ENCODE assay signal across 11 mouse cellular contexts in genomic region chr7:25151009-25151408, GRCm38 (mm10). TPM values are rescaled to one million over a fixed set of nuclear protein-coding genes. Genes with fewer than 3 reads are reported as not detected.
A peak's percentile ranks its signal among the peaks of the same experiment; 100 is the strongest.
DNase-seq lines count a peak whose midpoint lies in the region; ATAC-seq and TF ChIP-seq lines count a peak whose summit lies in the region.
"Had no signal": no experiment of that assay in that cellular context is flagged by ENCODE, and none has a peak within 500 bp of the region (broad histone marks: within the 10 kb centered on the region; RNA-seq: fewer than 3 reads in every experiment).

No protein-coding gene starts in this region.

- in situ Hi-C loops in ES-E14 (cut with MboI; ENCODE audit: low sequenced_read_pairs in 2 of 2, unreplicated experiment in 2 of 2) = no loop called here

- 0 out of 2 replicates have a peak overlapping the region, but pooled peaks have one; percentile 4 for H3K9ac ChIP-seq in ES-E14 (ENCODE audit: insufficient read depth, low read depth, low read length, poor library complexity, severe bottlenecking)
- H3K9ac ChIP-seq in embryonic facial prominence, embryonic 11.5 days (replicated peaks; ENCODE audit: low read length) = peak overlapping the region; percentile 5; the same call in 1 of the 2 replicates
- H3K9ac ChIP-seq in hindbrain, embryonic 13.5 days = peak overlapping the region; percentile 75
- H3K9ac ChIP-seq in midbrain, embryonic 14.5 days (replicated peaks; ENCODE audit: low read length) = peak overlapping the region; percentile 52
- H3K9ac ChIP-seq: embryonic facial prominence, embryonic 15.5 days; liver, embryonic 14.5 days had no signal

- no peak overlapping the region for H3K4me3 ChIP-seq in ES-E14 (ENCODE audit: insufficient read depth in 1 of 2, low read depth in 1 of 2, low read length in 2 of 2, poor library complexity in 1 of 2, severe bottlenecking in 1 of 2)
- H3K4me3 ChIP-seq in embryonic facial prominence, embryonic 11.5 days (ENCODE audit: low read depth, low read length) = no peak overlapping the region
- H3K4me3 ChIP-seq in hindbrain, embryonic 13.5 days = no peak overlapping the region
- H3K4me3 ChIP-seq in midbrain, embryonic 14.5 days (replicated peaks; ENCODE audit: low read depth, low read length) = no peak overlapping the region; the same call in 1 of the 2 replicates
- H3K4me3 ChIP-seq: embryonic facial prominence, embryonic 15.5 days had no signal

- H3K4me2 ChIP-seq in embryonic facial prominence, embryonic 11.5 days (ENCODE audit: low read depth, low read length) = peak overlapping the region; percentile 24; the same call in 1 of the 2 replicates
- peak overlapping the region; percentile 48 for H3K4me2 ChIP-seq in hindbrain, embryonic 13.5 days
- H3K4me2 ChIP-seq in midbrain, embryonic 14.5 days (ENCODE audit: low read length) = peak overlapping the region; percentile 46
- H3K4me2 ChIP-seq: embryonic facial prominence, embryonic 15.5 days had no signal

- peak; percentile 71 for ATAC-seq in embryonic facial prominence, embryonic 11.5 days (replicated peaks; ENCODE audit: insufficient number of reproducible peaks, low FRiP score, low TSS enrichment, low read depth)
- peak; percentile 9; the same call in 1 of the 2 replicates for ATAC-seq in hindbrain, embryonic 13.5 days (ENCODE audit: low FRiP score)
- peak; percentile 36 for ATAC-seq in midbrain, embryonic 14.5 days (ENCODE audit: low FRiP score, low TSS enrichment)

- DNase-seq in ES-E14 (ENCODE audit: low read depth, low spot score) = no peak
- DNase-seq in embryonic facial prominence, embryonic 11.5 days (ENCODE audit: low spot score) = peak; percentile 12
- peak; percentile 31 for DNase-seq in midbrain, embryonic 14.5 days
- DNase-seq in spleen, postnatal 4 days (ENCODE audit: low spot score in 2 of 2) = no peak
- DNase-seq in layer of hippocampus, adult 11-12 months (ENCODE audit: low spot score) = no peak
- no peak for DNase-seq in testis, postnatal 10 days (ENCODE audit: low spot score)
- no peak for DNase-seq in lung, postnatal 36 days
- DNase-seq: gastrocnemius, postnatal 14 days had no signal

- H3K36me3 ChIP-seq in ES-E14 (ENCODE audit: control insufficient read depth, insufficient read depth, low read length, poor library complexity, severe bottlenecking) = no peaks in the 10 kb centered on the region
- H3K36me3 ChIP-seq in embryonic facial prominence, embryonic 11.5 days (replicated peaks; ENCODE audit: control insufficient read depth, insufficient read depth, low read depth, low read length) = no peaks in the 10 kb centered on the region
- H3K36me3 ChIP-seq in hindbrain, embryonic 13.5 days = no peaks in the 10 kb centered on the region
- no peaks in the 10 kb centered on the region for H3K36me3 ChIP-seq in midbrain, embryonic 14.5 days (ENCODE audit: control insufficient read depth, insufficient read depth, low read length)
- H3K36me3 ChIP-seq: embryonic facial prominence, embryonic 15.5 days had no signal

- H3K27ac ChIP-seq in ES-E14 (ENCODE audit: insufficient read depth, low read depth, low read length, poor library complexity, severe bottlenecking) = no peak overlapping the region; the same call in 1 of the 2 replicates
- H3K27ac ChIP-seq in embryonic facial prominence, embryonic 11.5 days (replicated peaks; ENCODE audit: low read depth, low read length) = 0 out of 2 replicates have a peak overlapping the region, but pooled peaks have one; percentile 16
- H3K27ac ChIP-seq in hindbrain, embryonic 13.5 days = peak overlapping the region; percentile 94
- peak overlapping the region; percentile 94 for H3K27ac ChIP-seq in midbrain, embryonic 14.5 days (replicated peaks; ENCODE audit: low read depth, low read length)
- H3K27ac ChIP-seq: embryonic facial prominence, embryonic 15.5 days; liver, embryonic 14.5 days had no signal

- peaks cover 4 to 46% of the 10 kb centered on the region in 2 experiments; a peak in 2 of 4 replicates for H3K4me1 ChIP-seq in ES-E14 (ENCODE audit: control insufficient read depth in 2 of 2, insufficient read depth in 2 of 2, low read length in 2 of 2, poor library complexity in 1 of 2)
- peaks cover 20% of the 10 kb centered on the region for H3K4me1 ChIP-seq in embryonic facial prominence, embryonic 11.5 days (ENCODE audit: control insufficient read depth, insufficient read depth, low read length)
- H3K4me1 ChIP-seq in hindbrain, embryonic 13.5 days (replicated peaks) = peaks cover 70% of the 10 kb centered on the region
- H3K4me1 ChIP-seq in midbrain, embryonic 14.5 days (ENCODE audit: control insufficient read depth, insufficient read depth, low read length) = peaks cover 65% of the 10 kb centered on the region

- H3K27me3 ChIP-seq in embryonic facial prominence, embryonic 11.5 days (ENCODE audit: control insufficient read depth, insufficient read depth, low read length) = peaks cover 3% of the 10 kb centered on the region; the same call in 1 of the 2 replicates
- peaks cover 9% of the 10 kb centered on the region; the same call in 1 of the 2 replicates for H3K27me3 ChIP-seq in hindbrain, embryonic 13.5 days
- no peaks in the 10 kb centered on the region for H3K27me3 ChIP-seq in midbrain, embryonic 14.5 days (ENCODE audit: control insufficient read depth, insufficient read depth, low read length)

- 4% methylated on average over 7 of the region's 7 CpGs for WGBS in embryonic facial prominence, embryonic 11.5 days
- 5% methylated on average over 7 of the region's 7 CpGs for WGBS in hindbrain, embryonic 13.5 days
- WGBS in midbrain, embryonic 14.5 days = 2% methylated on average over 7 of the region's 7 CpGs

- no peaks in the 10 kb centered on the region for H3K9me3 ChIP-seq in ES-E14 (ENCODE audit: control insufficient read depth, insufficient read depth, low read depth, low read length)
- H3K9me3 ChIP-seq in embryonic facial prominence, embryonic 11.5 days (replicated peaks; ENCODE audit: control insufficient read depth, low read length) = no peaks in the 10 kb centered on the region
- H3K9me3 ChIP-seq in hindbrain, embryonic 13.5 days = no peaks in the 10 kb centered on the region
- no peaks in the 10 kb centered on the region for H3K9me3 ChIP-seq in midbrain, embryonic 14.5 days (ENCODE audit: control insufficient read depth, low read length)
- H3K9me3 ChIP-seq: embryonic facial prominence, embryonic 15.5 days had no signal

TF ChIP-seq in ES-E14, 5 proteins besides CTCF, POLR2A, EP300 and RAD21:
- TF ChIP-seq ZNF384 (IDR thresholded peaks at IDR 0.05; ENCODE audit: low read depth, low read length) (no peak), CHD2 (IDR thresholded peaks at IDR 0.05; ENCODE audit: low read depth, low read length) (no peak), ZC3H11A (IDR thresholded peaks at IDR 0.05; ENCODE audit: borderline replicate concordance, low read depth, low read length) (no peak)

RNA-seq across cellular contexts. Expression of gene Pou2f2, which starts 28.5 kb away (rescaled TPM):
- 2.4 and 2.9 TPM in 2 replicates for total RNA-seq in ES-E14 (2012; rRNA removed)
- polyA plus RNA-seq in embryonic facial prominence, embryonic 11.5 days (2014; fragmentation: Nextera tagmentation; extraction: Ambion mirVana) = 4.2 and 9.8 TPM in 2 replicates
- 33.2 and 39.7 TPM in 2 replicates for polyA plus RNA-seq in hindbrain, embryonic 13.5 days (2015; fragmentation: Nextera tagmentation; extraction: Ambion mirVana)
- polyA plus RNA-seq in midbrain, embryonic 14.5 days (2014; fragmentation: Nextera tagmentation; extraction: Ambion mirVana) = 40.6 and 46.7 TPM in 2 replicates

Comparison
In these comparisons a context has a peak if more than half of its experiments do, and no peak if none do; other contexts are left out.
1. DNase-seq: peak in embryonic facial prominence, embryonic 11.5 days (single experiment) and midbrain, embryonic 14.5 days (single experiment); none in ES-E14 (single experiment), spleen, postnatal 4 days (0 of 2), layer of hippocampus, adult 11-12 months (single experiment), testis, postnatal 10 days (single experiment) and lung, postnatal 36 days (single experiment).
2. H3K9ac ChIP-seq: peak in every context shown above with its lines; median percentile 75 in hindbrain, embryonic 13.5 days; 52 in midbrain, embryonic 14.5 days; 5 in embryonic facial prominence, embryonic 11.5 days; 4 in ES-E14.
3. ATAC-seq: peak in every context shown above with its lines; median percentile 71 in embryonic facial prominence, embryonic 11.5 days; 36 in midbrain, embryonic 14.5 days; 9 in hindbrain, embryonic 13.5 days.
4. Peak in every context shown above with its lines, with median percentiles within 50 percentile points of each other: H3K4me2 ChIP-seq.